Mouse (Mus musculus) brain, embryonic 18.5 days (tissue): Measurements from ENCODE around the gene Vamp1.

Source experiments
- DNase-seq: peaks from one replicate; pipeline ENCODE4 v3.0.0-alpha.2; 2012; ENCODE audit warnings: low read depth, low spot score

The Vamp1 gene

GRCm38 (mm10) chr6:125215148-125215954, at the start of gene Vamp1:
Gene Vamp1 (plus strand): TSS chr6:125215551.
- DNase-seq: peak; percentile 93

DNA sequence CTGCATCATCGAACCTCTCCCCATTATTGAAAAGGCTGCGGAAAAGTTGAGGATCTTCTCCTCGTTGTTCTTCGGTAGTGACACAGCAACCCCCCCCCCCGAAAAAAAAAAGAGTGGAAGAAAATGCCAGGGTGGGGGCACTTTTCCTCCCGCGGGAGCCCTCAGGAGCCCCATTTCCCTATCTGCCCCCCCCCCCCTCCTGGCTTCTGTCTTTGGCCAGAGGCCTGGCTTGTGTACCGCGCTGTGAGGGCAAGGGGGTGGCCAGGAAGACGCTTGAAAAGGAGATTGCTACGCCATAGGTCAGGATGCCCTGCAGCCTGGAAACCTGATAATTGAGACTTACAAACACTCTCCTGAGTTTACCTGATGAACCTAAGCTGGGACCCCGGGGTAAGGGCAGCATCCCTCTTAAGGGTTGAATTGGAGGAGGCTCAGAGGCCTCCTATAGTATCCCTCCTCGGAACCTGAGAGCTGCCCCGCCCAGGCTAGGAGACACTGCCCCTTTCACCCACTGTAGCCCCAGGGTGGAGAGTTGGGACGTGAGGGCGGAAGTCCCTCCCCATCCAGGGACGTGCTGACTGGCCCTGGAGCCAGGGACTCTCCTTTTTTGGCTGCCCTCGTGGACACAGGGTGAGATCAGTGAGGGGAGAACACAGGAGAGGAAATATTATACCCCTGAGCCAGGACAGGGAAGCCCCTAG, 49.1 kb upstream of the Vamp1 start, which contains the start of gene Gapdh:
TSS of gene Gapdh (minus strand) at position 417 of the 701 bp plus-strand sequence.
- DNase-seq: no peak

- DNase-seq: no peak
These were observed 48.3 kb upstream of the Vamp1 start for GRCm38 (mm10) chr6:125166861-125167650.

- no peak for DNase-seq
These were observed 47.3 kb upstream of the Vamp1 start for GRCm38 (mm10) chr6:125168086-125168485.

GRCm38 (mm10) chr6:125170194-125170593, 45.2 kb upstream of the Vamp1 start:
- no peak for DNase-seq

GRCm38 (mm10) chr6:125172474-125172873, 42.9 kb upstream of the Vamp1 start:
- DNase-seq: no peak

- DNase-seq: no peak
These were observed 42.1 kb upstream of the Vamp1 start for GRCm38 (mm10) chr6:125173256-125173655.

DNA sequence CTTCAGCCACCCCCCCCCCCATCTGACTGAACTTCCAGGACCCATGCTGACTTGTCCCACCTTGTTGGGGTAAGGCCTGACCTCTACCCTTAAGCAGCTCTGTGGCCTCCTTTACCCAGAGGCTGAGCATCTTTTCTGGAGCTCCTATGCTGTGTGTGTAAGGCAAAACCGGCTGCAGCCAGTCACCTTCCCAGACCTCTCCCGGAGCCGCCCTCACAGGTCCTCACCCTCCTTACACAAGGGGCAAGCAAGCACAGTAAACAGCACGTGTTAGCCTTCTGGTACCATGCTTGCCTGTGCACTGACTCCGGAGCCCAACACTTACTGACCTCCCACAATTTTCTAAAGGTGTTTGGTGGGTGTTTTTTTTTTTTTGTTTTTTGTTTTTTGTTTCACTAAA, 39.9 kb upstream of the Vamp1 start:
- DNase-seq: no peak

DNA sequence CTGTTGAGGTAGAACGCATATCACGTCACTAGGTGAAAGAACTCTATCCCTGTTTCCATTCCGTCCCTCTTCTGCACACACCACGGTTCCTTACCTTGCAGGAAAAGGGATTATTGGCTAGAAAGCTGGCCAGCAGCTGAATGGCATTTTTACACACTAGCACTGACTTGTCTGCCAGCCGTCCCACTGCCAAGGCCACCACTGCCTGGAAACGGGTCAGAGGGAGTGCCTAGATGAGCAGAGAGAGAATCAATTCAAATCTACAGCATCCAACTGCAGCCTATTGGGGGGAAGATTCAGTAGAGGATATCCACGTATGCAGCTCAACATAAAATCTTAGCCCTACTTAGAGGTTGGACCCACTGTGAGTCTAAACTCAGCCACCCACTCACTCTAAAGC, 35.8 kb upstream of the Vamp1 start:
- no peak for DNase-seq

DNA sequence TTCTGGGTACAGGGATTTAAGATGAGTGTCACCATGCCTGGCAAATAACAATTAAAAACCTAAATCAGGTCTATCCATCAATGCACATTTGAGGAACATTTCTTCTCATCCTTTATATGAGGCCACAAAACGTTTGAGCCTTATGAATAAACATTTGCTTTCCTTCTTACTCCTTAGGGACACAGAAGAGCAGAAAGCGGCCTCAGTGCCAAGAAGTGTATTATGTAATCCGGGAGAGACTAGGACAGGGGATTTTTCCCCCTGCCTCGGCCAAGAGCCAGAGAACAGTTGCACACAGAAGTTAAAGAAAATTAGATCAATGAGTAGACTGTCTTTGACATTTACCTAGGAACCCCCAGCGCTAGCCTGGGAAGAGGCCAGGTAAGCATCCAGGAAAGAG, 33.2 kb upstream of the Vamp1 start:
- DNase-seq: no peak

DNA sequence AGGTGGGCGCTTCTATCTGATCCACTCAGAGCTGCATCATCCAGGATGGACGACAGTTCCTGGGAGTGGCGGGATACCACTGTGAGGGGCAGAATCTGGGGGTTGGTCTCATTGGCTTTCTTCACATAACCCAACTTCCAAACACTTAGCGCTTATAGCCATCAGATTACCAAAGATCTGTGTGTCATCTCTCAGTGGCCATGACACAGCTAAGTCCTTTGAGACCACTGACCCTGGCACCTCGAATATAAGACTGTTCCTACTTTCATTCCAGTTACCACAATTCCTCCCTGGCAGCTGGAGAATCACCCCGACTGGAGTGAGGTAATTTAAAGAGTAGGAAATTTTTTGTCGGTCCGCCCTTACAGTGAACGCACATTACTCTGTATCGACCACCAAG, 29.1 kb upstream of the Vamp1 start:
- no peak for DNase-seq

DNA sequence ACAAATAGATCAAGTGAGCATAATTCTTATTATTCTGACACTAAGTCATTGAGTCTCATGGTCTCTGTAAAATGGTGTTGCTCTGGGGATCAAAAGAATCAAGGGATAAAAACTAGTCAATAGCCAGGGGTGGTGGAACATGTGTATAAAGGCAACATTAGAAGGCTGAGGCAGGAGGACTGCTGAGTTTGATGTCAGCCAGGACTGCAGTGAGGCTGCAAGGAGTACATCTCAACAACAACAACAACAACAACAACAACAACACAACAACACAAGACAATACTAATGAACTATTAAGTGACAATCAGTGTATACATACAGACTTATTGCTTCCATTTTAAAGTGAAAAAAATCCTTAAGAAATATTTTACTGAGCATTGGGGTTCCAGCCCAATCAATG, 24.5 kb upstream of the Vamp1 start:
- no peak for DNase-seq

GRCm38 (mm10) chr6:125191332-125192015, 23.9 kb upstream of the Vamp1 start, which contains the start of the genes Ncapd2 and Mrpl51:
Gene Ncapd2 (minus strand): TSS chr6:125191701.
Gene Mrpl51 (plus strand): TSS chr6:125191801.
- DNase-seq: peak; percentile 95

- peak; percentile 84 for DNase-seq
These were observed 23.2 kb upstream of the Vamp1 start for GRCm38 (mm10) chr6:125192016-125192714.

DNA sequence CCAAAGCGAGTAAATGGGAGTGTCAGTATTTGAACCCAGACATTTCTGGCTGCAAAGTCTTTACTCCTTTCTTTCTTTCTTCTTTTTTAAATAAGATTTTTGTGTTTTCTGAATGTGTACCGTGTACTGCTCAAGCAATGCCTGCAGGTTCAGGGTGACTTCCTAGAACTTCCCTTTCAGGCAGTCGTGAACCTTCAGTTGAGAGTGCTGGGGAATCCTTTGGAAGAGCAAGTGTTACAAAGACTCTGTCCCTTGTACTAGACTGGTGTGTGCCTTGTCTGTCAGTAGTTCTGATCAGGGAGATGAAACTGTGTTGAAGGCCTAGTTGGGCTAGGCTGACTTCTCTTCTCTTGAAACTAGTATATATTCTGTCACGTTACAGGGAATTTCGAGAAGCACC, 22.5 kb upstream of the Vamp1 start:
- no peak for DNase-seq

DNA sequence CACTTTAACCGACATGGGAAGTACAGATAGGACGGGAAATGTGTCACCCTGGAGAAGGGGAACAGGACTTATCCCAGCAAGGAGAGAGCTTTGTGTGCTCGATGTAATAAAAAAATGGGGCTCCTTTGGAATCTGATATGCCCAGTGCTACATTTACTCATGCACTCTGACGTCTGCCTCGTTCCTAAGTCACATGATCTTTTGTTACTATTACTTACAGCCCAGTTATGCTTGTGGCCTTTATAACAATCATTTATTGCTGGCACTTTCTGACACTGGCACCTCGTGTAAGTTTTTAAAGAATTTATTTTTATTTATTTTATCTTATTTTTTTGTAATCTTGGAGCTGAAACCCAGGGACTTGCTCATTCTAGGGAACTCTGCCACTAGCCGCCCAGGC, 22.0 kb upstream of the Vamp1 start:
- no peak for DNase-seq

DNA sequence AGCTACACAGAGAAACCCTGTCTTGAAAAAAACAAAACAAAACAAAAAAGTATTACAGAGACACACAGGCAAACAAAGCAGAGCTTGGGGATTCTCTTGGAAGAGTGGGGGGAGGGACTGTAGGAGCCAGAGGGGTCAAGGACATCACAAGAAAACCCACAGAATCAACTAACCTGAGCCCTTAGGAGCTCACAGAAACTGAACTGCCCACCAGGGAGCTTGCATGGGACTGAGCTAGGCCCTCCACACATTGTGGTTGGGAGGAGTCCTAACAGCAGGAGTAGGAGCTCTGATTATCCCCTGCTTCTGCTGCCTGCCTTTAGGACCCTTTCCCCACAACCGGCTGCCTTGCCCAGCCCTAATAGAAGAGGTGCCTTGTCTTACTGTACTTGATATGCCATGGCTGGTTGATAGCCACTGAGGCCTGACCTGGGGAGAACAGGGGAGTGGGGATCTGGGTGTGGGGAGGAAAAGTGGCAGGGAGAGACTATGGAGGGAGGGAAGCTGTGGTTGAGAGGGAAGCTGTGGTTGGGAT, 19.7 kb upstream of the Vamp1 start:
- no peak for DNase-seq

DNA sequence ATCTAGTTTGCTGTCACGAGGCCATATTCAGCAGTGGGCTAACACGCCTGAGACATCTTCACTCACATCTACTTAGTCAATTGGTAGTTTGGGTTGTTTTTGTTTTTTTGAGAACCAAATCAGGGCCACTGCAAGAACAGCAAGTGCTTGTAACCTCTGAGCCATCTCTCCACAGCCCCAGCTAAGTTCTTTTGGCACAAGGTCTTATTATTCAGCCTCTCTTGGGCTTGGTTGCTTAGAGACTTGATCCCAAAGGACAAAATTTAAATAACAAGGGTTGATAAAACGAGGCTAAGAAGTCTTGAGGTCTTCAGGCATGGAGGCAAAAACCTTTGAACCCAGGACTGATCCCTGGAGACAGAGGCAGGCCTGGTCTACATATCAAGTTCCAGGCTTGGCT, 19.1 kb upstream of the Vamp1 start:
- no peak for DNase-seq

DNA sequence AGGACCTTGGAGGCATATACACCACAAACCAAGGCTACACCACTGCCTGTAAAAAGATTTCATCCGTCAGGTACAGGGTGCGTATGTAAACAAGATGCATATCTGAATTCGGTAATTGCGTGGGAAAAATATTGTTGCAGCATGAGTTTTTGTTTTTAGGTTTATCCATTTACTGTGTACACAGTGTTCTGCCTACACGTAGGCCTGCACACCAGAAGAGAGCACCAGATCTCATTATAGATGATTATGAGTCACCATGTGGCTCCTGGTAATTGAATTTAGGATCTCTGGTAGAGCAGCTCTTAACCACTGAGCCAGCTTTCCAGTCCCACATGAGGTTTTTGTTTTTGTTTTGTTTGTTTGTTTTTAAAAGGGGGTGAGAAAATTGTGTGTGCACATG, 18.2 kb upstream of the Vamp1 start:
- no peak for DNase-seq

DNA sequence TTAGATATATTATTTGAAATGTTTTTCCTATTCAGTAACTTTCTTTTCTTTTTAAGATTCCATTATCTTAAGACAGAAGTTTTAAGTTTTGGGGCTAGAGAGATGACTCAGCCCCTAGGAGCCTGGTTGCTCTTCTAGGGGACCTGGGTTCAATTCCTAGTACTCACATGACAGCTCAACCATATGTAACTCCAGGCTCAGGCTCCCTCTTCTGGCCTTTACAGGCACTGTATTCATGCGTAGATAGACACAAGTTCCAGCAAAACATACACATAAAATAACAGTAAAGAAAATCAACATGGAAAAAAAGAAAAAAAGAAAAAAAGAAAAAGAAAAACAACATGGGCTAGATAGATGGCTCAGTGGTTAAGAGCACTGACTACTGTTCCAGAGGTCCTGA, 4.9 kb upstream of the Vamp1 start:
- no peak for DNase-seq

DNA sequence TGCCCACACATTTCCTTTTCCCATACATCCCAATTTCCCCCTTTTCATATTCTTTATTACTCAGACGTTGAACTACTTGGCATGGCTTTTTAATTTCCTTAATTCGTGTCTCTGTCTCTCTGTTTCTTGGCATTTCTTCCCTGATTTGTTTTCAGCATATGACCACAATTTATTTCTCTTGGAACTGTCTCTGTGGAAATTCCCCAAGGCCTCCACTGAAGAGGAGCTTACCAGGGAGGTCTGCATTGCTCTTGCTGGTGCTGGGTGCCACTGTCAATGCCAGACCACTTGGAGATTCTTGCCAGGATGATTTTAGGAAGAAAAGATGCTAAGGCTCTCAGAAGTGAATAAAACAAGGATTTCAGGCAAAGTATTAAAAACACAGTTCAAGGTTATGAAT, 2.7 kb upstream of the Vamp1 start:
- DNase-seq: no peak
